Mouse (Mus musculus) B cell, adult 2 months (primary cell): ENCODE measurements around the gene Kif6.
A peak's percentile ranks its signal among the peaks of the same experiment; 100 is the strongest.

Experiments
- DNase-seq, 2 experiments: peaks; one replicate each; pipeline ENCODE4 v3.0.0; 2022

Gene Kif6

GRCm38 (mm10) chr17:49614577-49615235, at the start of gene Kif6:
TSS of gene Kif6 (plus strand) at chr17:49615136.
- DNase-seq, result peak; percentile 2 to 6

GRCm38 (mm10) chr17:49568717-49569116, 46.2 kb upstream of the Kif6 start:
- no peak for DNase-seq

DNA sequence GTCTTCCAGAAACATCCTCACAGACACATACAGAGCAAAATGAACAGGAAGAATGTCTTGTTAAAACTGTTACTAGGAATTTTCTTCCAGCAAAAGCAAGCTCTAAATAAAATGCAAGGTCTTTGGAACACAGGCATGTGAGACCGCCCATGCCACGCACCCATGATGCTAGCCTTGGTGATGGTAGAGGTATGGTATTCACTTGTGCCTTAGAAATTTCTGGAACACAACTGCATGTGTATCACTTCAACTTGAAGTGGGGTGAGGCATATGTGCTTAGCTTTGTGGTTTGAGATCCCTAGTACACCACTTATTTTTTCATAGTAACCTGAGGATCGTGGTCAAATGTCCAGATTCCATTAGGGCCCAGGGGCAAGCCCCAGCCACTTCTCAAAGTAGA, 37.6 kb upstream of the Kif6 start:
- no peak for DNase-seq

- no peak for DNase-seq
These were observed 32.5 kb upstream of the Kif6 start for GRCm38 (mm10) chr17:49582471-49582870.

- DNase-seq, result no peak
These were observed 24.9 kb upstream of the Kif6 start for GRCm38 (mm10) chr17:49590051-49590450.

DNA sequence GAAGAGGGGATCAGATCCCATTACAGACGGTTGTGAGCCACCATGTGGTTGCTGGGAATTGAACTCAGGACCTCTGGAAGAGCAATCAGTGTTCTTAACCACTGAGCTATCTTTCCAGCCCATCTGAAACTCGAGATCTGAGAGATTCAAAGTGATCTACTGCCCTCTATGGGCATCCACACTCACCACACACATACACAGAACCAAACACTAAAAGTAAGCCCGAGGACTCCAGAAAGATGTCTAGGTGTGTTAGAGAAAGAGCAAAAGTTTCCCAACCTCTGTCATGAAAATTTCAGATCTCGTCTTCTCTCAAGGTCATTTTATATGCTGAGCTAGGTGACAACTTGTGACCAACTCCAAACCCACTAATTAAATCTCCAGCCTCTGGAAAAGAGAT, 9.5 kb upstream of the Kif6 start:
- no peak for DNase-seq

- no peak for DNase-seq
These were observed 7.4 kb upstream of the Kif6 start for GRCm38 (mm10) chr17:49607351-49608027.

DNA sequence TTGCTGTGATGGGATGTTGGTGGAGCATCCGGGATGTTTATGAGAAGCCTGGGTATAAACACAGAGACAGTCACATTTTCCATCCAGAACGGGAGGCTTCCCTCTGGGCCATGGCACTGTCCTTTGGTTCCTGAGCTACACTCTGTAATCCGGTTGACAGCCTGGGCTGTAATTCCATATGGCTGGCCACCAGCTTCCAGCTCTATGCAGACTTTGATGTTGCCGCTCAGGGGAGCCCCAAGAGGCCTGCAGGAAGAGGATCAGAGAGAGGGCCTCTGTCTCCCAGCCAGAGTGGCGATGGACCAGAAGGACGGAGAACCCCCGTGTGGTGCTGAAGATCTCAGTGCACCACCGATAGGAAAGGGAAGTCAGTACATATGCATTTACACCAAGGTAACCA, 4.6 kb upstream of the Kif6 start:
- DNase-seq, result no peak

DNA sequence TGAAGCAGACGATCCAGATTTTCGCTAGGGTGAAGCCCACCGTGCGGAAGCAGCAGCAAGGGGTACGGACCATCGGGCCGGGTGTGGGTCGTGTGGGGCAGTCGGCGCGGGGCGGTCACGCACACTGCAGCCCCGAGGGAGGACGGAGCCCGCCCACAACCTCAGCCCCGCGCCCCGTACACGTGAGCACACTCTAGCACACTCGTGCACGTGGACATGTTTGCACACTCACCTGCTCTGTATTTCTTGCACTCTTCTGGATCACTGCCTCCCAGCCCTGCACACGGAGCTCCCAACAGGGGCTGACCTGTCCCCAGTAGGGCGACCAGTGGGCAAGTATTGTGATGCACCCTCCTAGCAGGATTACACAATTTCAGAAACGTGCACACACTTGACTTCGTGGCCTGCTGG, 310 bp downstream of the Kif6 start:
- DNase-seq, result peak in 1 of 2 experiments; percentile 1

DNA sequence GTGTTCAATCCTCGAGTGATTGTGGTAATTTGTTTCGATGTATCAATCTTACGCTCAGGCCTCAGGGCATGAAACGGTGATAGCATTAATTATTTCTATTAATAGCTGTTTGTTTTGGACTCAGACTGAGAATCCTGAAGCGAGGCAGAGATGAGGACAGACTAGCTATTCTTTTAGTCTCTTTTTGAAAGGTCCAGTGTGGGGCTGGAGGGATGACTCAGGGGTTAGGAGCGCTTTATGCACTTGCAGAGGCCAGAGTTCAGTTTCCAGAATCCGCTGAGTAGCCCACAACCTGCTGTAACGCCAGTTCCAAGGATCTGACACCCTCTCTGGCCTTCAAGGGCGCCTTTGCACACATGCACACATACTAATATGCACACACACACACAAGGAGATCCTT, 9.6 kb downstream of the Kif6 start:
- DNase-seq, result no peak

DNA sequence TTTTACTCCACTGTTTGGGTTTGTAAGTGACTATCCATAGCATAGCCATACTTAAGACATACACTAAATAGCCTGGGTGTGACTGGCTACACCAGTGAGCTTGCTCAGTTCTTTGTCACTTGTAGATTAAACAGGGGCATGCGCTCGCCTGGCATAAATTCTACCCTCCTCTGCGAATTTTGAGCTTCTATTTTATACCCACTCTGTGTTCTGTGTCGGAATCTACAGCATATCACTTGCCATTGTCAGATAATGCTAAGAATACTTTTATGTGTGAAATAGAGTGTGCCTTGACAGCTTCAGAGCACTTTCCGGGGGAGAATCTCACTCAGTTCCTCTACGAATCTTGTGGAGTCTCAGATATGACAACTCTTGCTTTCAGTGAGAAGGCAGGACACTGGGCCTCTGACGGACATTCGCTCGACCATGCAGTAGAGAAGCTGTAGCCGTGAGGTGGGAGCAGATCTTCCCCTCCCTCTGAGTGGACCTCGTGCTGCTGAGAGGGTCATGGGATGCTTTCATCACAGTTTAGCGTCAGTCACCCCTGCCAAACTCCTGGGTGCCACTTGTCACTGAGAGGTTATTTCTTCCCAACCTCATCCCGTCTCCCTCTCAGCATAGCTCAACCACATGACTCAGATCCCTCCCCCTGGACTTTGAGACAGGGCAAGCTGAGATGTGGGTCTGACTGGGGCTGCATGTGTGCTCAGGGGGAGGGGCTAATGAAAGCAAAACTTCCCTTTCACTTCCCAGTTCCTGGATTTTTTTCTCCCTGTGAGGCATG, 12.3 kb downstream of the Kif6 start:
- DNase-seq, result no peak

DNA sequence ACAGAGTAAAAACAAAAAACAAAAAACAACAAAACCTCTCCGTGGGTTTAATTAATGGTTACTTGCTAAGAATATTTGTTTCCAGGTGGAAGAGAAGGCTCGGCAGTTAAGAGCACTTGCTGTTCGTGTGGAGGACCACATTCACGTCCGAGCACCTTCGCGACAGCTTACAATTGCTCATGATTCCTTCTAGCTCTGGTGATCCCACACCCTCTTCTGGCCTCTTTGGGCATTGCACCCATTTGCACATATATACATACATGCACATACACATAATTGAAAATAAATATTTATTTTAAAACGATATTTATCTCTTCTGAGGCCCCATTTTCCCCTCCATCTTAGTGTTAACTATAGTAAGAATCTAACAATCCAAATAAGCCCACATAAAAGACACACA, 13.9 kb downstream of the Kif6 start:
- no peak for DNase-seq

GRCm38 (mm10) chr17:49633041-49633440, 18.1 kb downstream of the Kif6 start:
- DNase-seq, result no peak

DNA sequence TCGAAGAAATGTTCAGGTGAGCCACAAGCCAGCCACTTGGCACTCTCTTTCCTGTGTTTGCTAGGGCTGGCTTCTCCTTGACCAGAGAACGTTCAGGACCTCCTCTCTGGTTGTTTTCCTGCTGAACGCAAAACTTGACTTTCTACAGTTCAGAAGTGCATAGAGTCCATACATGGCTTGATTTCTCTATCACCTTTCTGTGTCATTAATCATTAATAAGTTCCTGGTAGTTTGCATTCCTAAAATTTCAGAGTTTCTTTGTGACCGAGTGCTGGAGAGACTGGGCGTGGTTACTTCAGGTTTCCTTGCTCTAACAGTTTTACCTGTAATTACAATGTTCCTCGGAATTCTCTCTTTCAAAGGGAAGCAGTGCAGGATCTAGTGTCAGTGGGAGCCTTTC, 27.0 kb downstream of the Kif6 start:
- DNase-seq, result no peak

- DNase-seq, result no peak
These were observed 27.4 kb downstream of the Kif6 start for GRCm38 (mm10) chr17:49642336-49642735.

DNA sequence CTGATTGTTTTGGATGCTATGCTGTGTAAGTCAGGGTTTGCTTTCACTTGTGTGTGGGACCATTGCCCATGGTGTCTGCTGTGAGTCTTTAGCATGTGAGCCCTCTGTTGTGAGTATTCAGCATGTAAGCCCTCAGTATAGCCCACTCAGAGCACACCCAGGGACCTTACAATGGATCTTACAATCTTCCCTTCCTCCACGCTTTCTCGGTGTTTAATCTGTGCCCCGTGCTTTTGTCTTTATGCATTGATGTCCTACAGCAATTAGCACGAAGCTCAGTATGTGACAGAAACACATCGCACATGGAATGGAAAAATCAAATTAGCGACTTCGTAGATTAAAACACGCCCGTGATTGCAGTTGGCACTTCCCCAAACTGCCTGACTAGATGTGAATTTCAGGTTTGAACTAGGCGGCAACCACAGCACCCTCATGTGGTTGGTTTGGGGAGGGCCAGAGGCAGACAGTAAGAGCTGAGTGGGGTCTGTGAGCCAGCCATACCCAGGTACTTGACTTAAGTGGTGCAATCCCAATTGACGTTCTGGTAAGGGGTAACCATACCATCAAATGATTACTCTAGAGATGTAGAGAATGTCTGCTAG, 28.1 kb downstream of the Kif6 start:
- DNase-seq, result no peak

DNA sequence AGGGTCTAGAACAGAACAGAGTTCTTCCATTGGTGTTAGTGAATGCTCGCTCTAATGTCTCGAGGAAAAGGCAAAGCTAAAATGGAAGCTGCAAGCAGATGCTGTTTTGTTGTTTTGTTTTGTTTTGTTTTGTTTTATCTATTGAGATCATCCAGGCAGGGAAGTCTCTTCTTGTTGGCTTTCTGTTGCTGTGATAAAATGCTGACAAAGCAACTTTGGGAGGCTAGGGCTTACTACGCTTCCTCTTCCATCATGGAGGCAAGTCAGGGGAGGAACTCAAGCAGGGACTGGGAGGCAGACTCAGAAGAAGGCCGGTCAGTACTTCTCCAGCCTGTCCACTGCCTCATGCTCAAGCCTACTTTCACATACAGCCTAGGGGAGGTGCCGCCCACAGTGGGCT, 31.3 kb downstream of the Kif6 start:
- no peak for DNase-seq

DNA sequence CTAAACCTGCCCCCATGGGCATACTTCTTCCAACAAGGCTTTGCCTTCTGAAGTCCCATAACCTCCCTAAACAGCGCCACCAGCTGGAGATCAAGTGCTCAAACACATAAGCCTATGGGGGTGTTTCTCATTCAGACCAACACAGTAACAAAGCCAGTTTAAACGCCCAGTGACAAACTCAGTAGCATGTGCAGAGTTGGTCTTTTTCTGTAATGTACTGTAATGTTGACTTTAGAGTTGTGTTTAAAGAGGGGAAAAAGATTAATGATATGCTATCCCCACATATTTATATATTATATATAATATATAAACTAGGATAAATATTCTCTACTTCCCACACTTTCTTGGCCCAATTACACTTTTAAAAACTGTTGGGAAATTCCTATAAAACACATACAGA, 34.0 kb downstream of the Kif6 start:
- DNase-seq, result no peak

- DNase-seq, result no peak
These were observed 34.5 kb downstream of the Kif6 start for GRCm38 (mm10) chr17:49649394-49649793.

DNA sequence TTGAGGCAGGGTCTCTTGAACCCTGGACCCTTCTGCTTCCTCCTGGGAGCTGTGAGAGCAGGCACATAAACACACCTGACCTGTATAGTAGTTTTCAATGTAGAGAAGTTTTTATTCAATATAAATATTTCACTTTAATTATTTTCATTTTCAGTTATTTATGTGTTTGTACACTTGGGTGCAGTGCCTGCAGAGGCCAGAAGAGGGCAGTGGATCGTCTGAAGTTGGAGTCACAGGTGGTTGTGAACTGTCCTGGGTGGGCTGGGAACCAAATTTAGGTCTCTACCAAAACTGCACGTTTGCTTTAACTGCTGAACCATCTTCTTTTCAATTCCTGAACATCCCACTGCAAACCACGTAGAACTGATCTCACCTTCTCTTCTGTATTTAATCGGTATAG, 35.4 kb downstream of the Kif6 start:
- DNase-seq, result no peak

DNA sequence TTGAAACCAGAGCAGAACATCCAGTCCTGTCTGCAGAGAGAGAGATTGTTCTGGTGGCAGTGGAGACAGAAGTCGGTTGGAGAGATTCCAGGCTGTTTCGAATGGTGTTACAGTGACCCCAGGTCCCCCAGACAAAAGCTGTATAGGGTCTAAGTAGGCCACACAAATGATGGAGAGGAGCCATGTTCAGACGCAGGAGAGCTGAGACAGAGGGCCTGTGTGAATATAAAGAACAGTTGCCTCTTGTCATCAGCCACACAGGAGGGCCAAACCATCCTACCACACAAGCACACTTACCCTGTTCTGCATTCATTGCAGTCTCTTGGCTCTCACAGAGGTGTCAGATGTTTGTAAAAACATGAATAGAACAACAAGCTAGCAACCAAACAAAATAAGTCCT, 37.4 kb downstream of the Kif6 start:
- DNase-seq, result no peak

GRCm38 (mm10) chr17:49652800-49653199, 37.9 kb downstream of the Kif6 start:
- no peak for DNase-seq

DNA sequence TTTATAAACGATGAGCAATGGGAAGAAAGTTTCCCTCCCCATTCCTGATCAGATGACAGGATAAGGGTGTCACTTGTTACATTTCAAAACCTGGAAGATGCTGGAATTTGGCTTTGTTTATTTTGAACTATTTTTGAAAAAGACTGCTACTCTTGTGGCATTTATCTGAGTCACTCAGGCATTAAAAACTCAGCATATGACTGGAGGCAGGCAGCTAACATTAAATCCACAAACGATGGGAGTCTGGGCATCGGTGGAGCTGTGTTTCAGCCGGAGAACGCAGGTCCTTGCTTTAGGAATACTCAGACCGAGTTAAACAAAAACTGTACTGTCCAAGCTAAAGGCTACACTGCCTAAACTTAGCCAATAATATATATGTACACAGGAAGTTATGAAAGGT, 46.7 kb downstream of the Kif6 start:
- no peak for DNase-seq

- no peak for DNase-seq
These were observed 51.8 kb downstream of the Kif6 start for GRCm38 (mm10) chr17:49666728-49667127.
